Mouse (Mus musculus): ENCODE measurements around the gene Herc1. TPM values are rescaled to one million over a fixed set of nuclear protein-coding genes. Genes with fewer than 3 reads are reported as not detected.

The Herc1 gene
- total RNA-seq, 2 experiments from 2014 or later, result 38.9 to 47.6 TPM

DNA sequence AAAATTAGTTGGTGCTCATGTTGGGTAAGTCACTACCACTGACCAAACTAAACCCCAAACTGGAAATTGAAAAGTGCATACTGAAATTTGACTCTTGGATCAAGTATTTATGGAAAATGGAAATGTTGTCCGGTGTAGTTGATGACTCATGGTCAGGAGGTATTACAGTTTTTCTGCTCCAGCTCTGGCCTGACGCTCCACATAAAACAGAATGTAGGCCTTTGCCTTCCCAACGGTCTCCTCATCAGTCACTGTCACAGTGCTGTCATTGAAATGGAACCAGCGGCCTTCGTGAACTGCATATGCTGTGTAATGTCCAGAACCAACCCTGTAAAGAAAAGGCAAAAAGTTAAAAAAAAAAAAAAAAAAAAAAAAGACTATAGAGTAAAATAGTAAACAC lies 168.0 kb downstream of the Herc1 start:
- peak in 1 of 2 experiments; percentile 53 for DNase-seq

DNA sequence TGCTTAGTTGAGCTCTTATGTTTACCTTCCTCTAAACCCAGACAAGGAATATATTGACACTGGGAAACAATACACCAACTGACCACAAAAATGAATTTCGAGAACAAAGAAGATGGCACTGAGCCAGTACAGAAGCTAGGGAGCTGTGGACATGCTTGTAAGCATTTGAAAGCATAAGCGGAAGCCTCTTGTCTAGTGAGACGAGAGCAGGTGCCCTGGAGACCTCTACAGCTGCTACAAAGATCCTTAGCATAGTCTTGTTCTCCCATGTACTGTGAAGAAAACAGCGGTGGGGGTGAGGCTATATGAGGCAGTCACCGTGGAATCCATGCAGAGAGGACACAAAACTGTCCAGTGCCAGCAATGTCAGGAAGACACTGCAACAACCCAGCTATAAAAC lies 168.7 kb downstream of the Herc1 start:
- no peak for DNase-seq

DNA sequence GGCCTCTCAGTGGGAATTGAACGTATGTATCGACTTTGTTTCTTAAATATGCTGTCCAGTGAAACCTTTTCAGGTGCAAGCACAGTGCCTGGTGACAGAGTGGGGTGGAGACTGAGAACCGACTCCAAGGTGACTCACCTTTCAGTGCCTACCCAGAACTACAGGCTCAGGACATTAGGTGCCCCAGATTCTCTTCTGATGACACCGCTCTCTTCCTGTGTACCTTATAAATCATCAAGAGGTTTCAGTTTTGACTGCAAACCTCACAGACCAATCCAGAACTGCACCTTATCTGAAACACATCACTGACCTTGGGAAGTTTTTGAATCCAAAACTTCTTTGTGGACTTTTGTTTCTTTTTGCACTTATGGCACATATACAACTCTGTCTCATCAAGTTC lies 170.0 kb downstream of the Herc1 start:
- DNase-seq, result no peak

DNA sequence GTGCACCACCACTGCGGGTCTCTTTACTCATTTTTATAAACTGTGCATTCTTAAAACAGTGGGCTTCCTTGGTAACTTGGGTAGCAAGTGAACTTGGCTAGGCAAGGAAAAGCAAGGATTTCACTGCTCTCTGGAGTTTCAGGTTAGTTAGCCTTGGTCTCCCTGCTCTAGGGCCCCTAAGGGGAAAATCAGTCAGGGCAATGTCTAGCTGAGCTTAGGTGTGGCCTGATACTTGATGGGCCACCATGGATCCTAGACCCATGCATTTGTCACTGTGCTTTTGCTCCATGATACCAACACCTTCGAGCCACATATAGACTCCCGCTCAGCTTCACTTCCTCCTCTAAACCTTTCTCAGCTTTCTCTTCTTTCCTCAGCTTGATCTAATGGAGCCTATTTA lies 171.3 kb downstream of the Herc1 start:
- no peak for DNase-seq

DNA sequence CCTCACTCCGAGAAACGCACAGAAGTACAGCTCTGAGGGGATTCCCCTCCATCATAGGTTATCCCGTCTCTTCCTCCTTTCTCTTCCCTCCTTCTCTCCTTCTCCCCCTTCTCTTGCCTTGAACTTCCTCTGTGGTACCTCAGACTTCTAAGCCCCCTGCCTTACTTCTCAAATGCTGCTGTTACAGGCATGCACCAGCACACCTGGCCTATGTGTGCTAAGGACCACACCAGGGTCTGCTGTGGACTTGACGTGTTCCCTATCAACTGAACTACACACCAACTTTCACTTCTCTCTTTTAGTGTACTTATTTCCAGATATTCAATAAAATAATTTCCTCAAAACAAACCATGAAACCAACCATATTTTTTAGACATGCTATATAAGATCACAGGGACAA lies 192.5 kb downstream of the Herc1 start:
- DNase-seq, result no peak

Other genes starting within 250 kb of the Herc1 start
- 100 to 1,000 TPM; 118 to 119 TPM for gene Snx1, start 223.9 kb upstream of the Herc1 start, total RNA-seq (2021)
- 10 to 100 TPM; 69.2 to 89.1 TPM for gene Ciao2a, start 223.8 kb upstream of the Herc1 start, total RNA-seq (2021)
- 1 to 10 TPM; 7.5 to 9.3 TPM for gene Dapk2, start 192.2 kb upstream of the Herc1 start, total RNA-seq (2021)
- gene Fbxl22, start 164.1 kb downstream of the Herc1 start, total RNA-seq (2021), result under 1 TPM; 0.30 to 0.63 TPM
- gene Usp3, start 242.7 kb downstream of the Herc1 start, total RNA-seq (2021), result 10 to 100 TPM; 31.2 to 38.7 TPM

Measured in adrenal gland, postnatal 36 days (tissue).